Mouse (Mus musculus) thymus, adult 2 months (tissue): Measurements from ENCODE around the gene Mcm10. TPM values are rescaled to one million over a fixed set of nuclear protein-coding genes. Genes with fewer than 3 reads are reported as not detected.
A peak's percentile ranks its signal among the peaks of the same experiment; 100 is the strongest.

ENCODE experiments used
- DNase-seq: peaks from one replicate; pipeline ENCODE4 v3.0.0; 2021
- H3K27ac ChIP-seq: fragments of 200-500 bp; 2 replicates; pipeline ENCODE4 v1.5.1; 2012; ENCODE audit warnings: low read length, control low read depth; ENCODE audit not compliant: control insufficient read depth, insufficient read depth
- H3K27me3 ChIP-seq: fragments of 200-500 bp; 2 replicates; pipeline ENCODE4 v1.6.1; 2012; ENCODE audit warnings: mild to moderate bottlenecking, low read length, moderate library complexity, mixed read lengths; ENCODE audit not compliant: control insufficient read depth, insufficient read depth
- H3K36me3 ChIP-seq: fragments of 200-500 bp; 2 replicates; pipeline ENCODE4 v1.6.1; 2012; ENCODE audit warnings: mild to moderate bottlenecking, low read length, moderate library complexity; ENCODE audit not compliant: control insufficient read depth, insufficient read depth
- H3K4me1 ChIP-seq: fragments of 200-500 bp; replicated peaks from 2 replicates; pipeline ENCODE4 v1.6.1; 2012; ENCODE audit warnings: low read length; ENCODE audit not compliant: control insufficient read depth, insufficient read depth
- H3K4me3 ChIP-seq: fragments of 200-500 bp; 2 replicates; pipeline ENCODE4 v1.5.1; 2012; ENCODE audit warnings: mild to moderate bottlenecking, low read length, control low read depth, moderate library complexity; ENCODE audit not compliant: control insufficient read depth, insufficient read depth
- CTCF ChIP-seq: fragments of 200-500 bp; IDR thresholded peaks from 2 replicates; pipeline ENCODE4 v1.5.1; 2012; ENCODE audit warnings: mild to moderate bottlenecking, control low read depth, low read length, moderate library complexity, borderline replicate concordance; ENCODE audit not compliant: control insufficient read depth, poor library complexity, insufficient read depth; ENCODE audit errors: extremely low read depth
- POLR2A ChIP-seq: fragments of 200-500 bp; IDR thresholded peaks from 2 replicates; pipeline ENCODE4 v1.6.1; 2012; ENCODE audit warnings: mild to moderate bottlenecking, low read length, control low read depth, moderate library complexity; ENCODE audit not compliant: control insufficient read depth, poor library complexity, insufficient read depth; ENCODE audit errors: extremely low read depth
- WGBS: fragments of 180-500 bp; shearing (Covaris S2); methylation state at CpG from one replicate; pipeline ENCODE4 v1.1.7; 2018; 5-methylcytosine and 5-hydroxymethylcytosine counted together
- polyA plus RNA-seq: library from polyadenylated mRNA; depleted of rRNA; stranded (reverse); fragments of >200 nt; gene quantifications from 2 replicates; pipeline ENCODE4 v1.2.3, GENCODE M21; 2012

The Mcm10 gene
- polyA plus RNA-seq, 1 experiment = 21.1 TPM

DNA sequence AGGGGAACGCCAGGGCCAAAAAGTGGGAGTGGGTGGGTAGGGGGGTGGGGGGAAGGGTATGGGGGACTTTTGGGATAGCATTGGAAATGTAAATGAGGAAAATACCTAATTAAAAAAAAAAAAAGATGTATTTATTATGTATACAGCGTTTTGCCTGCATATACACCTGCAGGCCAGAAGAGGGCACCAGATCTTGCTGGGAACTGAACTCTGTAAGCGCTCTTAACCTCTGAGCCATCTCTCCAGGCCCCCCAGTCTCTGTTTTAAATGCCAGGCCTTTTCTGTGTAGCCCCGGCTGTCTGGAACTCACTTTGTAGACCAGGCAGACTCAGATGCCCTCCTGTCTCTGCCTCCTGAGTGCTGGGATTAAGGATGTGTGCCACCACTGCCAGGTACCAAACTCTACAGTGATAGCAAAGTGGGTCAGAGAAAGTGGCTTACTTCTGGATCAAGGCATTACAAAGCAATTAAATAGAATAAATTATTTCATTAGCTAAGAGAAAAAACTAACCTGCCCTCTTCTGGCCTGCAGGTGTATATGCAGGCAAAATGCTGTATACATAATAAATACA, 12.7 kb upstream of the Mcm10 start:
- WGBS = 80% methylated on average over 3 of the region's 4 CpGs

DNA sequence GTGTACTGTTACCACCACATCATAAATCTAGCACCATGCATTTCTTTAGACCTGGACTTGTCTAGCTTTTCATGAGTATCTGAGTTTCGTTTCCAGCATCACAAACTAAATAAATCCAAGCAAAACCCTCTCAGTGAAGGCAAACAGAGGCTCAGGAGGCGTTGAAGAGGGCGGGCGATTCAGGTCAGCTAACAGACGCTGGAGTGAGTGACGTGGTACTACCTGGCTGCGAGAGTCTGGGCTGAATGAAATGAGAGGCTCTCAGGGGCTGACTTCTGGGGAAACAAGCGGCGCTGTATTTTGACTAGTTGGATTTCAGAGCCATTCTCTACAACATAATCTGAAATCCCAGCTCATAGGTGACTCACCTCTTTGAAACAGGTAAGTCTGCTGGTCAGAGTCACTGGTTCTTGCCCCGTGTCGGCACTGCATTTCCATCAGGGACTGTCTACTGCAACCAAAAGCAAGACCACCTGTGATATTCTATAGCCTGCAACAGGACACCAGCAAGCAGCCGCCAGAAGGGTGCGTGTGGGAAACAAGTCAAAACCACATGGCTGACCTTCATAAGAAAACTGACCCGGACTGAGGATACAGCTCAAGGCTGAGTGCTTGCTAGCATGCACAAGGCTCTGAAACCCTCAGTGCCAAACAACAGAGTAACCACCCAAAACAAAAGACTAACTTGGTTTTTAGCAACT, 11.3 kb upstream of the Mcm10 start:
- Histone ChIP-seq H3K36me3 (no peaks in the 10 kb centered on the region), H3K27me3 (no peaks in the 10 kb centered on the region), H3K27ac (no peak overlapping the region), H3K4me3 (no peak overlapping the region), H3K4me1 (no peaks in the 10 kb centered on the region)
- DNase-seq = no peak
- 91% methylated on average over 14 of the region's 14 CpGs for WGBS
- TF ChIP-seq POLR2A (no peak), CTCF (no peak)

More for the DNA sequence above, 12.7 kb upstream of the Mcm10 start:
- TF ChIP-seq POLR2A (no peak), CTCF (peak; percentile 39; the same call in 1 of the 2 replicates)
- H3K36me3 ChIP-seq = no peaks in the 10 kb centered on the region
- H3K4me3 ChIP-seq = no peak overlapping the region
- no peaks in the 10 kb centered on the region for H3K4me1 ChIP-seq
- H3K27ac ChIP-seq = no peak overlapping the region
- DNase-seq = no peak
- H3K27me3 ChIP-seq = no peaks in the 10 kb centered on the region

DNA sequence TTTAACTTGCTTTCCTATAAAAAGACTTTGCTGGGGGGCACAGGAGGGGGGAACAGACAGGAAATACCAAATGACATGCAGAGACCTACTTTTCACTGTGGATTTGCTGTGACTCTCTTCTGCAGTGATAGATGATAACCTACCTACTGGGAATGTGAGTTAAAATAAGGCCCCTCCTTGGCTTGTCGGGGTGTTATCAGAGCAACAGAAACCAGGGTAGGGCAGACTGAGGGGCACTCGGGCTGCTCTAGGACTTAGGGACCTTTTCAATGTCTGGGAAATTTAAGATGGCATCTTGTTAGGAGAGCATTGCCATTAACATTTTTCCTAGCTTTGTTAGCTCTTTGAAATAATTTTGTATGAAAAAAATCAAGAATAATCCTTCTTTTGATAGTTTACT, 10.7 kb upstream of the Mcm10 start:
- no peak for TF ChIP-seq CTCF
- Histone ChIP-seq H3K4me1 (no peaks in the 10 kb centered on the region), H3K36me3 (no peaks in the 10 kb centered on the region), H3K4me3 (no peak overlapping the region), H3K27ac (no peak overlapping the region), H3K27me3 (no peaks in the 10 kb centered on the region)
- no peak for DNase-seq
- 80% methylated on average over 2 of the region's 2 CpGs for WGBS

DNA sequence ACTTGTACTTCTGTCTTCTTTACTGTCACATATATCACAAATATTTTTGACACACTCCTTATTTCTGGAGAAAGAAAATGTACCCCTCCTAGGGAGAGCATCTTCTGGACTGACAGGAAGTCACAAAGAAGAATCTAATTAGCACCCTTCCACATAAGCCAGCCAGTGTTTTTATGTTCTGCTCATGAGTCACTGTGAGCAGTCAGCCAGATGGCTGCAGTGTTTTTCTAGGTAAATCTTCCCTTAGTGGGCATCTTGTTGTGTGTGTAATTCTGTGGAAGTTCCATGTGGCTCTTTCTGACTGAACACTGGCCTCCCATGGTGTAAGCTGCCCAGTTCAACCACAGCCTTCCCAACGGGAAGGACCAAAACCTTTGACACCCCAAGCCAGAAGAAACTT, 7.1 kb upstream of the Mcm10 start:
- TF ChIP-seq CTCF = no peak
- TF ChIP-seq POLR2A = no peak
- Histone ChIP-seq H3K27ac (no peak overlapping the region), H3K4me3 (no peak overlapping the region), H3K27me3 (no peaks in the 10 kb centered on the region), H3K36me3 (no peaks in the 10 kb centered on the region), H3K4me1 (peaks cover under 1% of the 10 kb centered on the region; the same call in 1 of the 2 replicates)
- WGBS = 71% methylated on average over 1 of the region's 1 CpGs
- no peak for DNase-seq

DNA sequence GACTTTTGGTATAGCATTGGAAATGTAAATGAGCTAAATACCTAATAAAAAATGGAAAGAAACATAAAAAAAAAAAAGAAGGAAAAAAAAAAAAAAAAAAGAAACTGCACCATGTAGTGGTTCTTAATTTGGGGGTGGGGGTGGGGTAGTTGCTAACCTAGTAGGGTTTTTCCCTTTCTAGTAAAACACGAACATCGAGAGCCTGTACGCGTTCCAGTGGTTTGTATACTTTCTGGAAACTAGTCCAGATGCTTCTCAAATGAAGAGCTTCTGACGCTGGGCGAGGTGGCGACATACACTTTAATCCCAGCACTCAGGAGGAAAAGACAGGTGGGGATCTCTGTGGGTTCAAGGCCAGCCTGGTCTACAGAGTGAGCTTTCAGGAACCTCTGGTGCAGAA, 4.3 kb upstream of the Mcm10 start:
- WGBS = 94% methylated on average over 7 of the region's 7 CpGs
- Histone ChIP-seq H3K36me3 (no peaks in the 10 kb centered on the region), H3K4me1 (peaks cover 4% of the 10 kb centered on the region; the same call in 1 of the 2 replicates), H3K27me3 (no peaks in the 10 kb centered on the region), H3K27ac (no peak overlapping the region), H3K4me3 (no peak overlapping the region)
- TF ChIP-seq POLR2A = no peak
- no peak for TF ChIP-seq CTCF
- no peak for DNase-seq

DNA sequence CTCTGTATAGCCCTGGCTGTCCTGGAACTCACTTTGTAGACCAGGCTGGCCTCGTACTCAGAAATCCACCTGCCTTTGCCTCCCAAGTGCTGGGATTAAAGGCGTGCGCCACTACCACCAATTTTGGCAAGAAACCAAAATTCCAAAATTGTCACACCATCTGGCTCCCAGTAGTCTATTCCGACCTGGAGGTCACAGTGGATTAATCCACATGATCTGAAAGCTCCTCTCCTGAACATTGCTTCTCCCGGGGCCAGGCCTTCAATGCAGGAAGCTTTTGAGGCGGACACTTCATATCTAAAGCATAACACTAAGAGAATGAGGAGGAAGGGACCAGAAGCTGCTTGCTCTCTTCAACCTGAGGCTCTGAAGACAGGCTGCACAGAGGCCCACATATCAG, 2.9 kb upstream of the Mcm10 start:
- DNase-seq = no peak
- H3K27me3 ChIP-seq = no peaks in the 10 kb centered on the region
- WGBS = 93% methylated on average over 6 of the region's 6 CpGs

DNA sequence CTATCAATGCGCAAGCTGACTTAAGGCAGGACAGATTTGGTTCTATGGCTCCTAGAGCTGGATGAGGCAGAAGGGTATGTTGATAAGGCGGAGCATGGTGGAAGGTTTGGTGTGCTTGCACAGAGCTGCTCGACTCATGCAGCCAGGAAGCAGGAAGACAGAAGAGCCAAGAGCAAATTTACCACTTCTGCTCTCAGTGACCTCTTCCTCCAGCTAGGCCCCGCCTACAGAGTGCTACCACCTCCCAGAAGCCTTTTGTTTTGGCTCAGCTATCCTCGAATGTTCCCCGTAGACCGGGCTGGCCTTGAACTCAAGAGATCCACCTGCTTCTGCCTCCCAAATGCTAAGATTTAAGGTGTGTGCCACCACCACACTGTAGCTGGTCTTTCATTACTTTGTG, 2.0 kb upstream of the Mcm10 start:
- no peaks in the 10 kb centered on the region for H3K36me3 ChIP-seq
- H3K4me1 ChIP-seq = peaks cover 4% of the 10 kb centered on the region; the same call in 1 of the 2 replicates
- H3K27me3 ChIP-seq = no peaks in the 10 kb centered on the region
- WGBS = 71% methylated on average over 7 of the region's 7 CpGs
- no peak overlapping the region for H3K27ac ChIP-seq
- no peak for DNase-seq
- H3K4me3 ChIP-seq = no peak overlapping the region
- no peak for TF ChIP-seq POLR2A
- no peak for TF ChIP-seq CTCF

More for the DNA sequence above, 2.9 kb upstream of the Mcm10 start:
- Histone ChIP-seq H3K4me1 (peaks cover 4% of the 10 kb centered on the region; the same call in 1 of the 2 replicates), H3K27ac (no peak overlapping the region), H3K36me3 (no peaks in the 10 kb centered on the region), H3K4me3 (no peak overlapping the region)
- TF ChIP-seq POLR2A (no peak), CTCF (no peak)
